Mouse (Mus musculus) cerebellum, adult 18-20 months (tissue): Measurements from ENCODE around the gene Rac3.

Source experiments
- DNase-seq, 2 experiments: peaks; one replicate each; pipeline ENCODE4 v3.0.0; 2021

Rac3 gene

GRCm38 (mm10) chr11:120707225-120707624, 14.0 kb upstream of the Rac3 start:
- DNase-seq = no peak

GRCm38 (mm10) chr11:120707969-120708368, 13.3 kb upstream of the Rac3 start:
- DNase-seq = no peak

GRCm38 (mm10) chr11:120709551-120709950, 11.7 kb upstream of the Rac3 start:
- no peak for DNase-seq

- no peak for DNase-seq
These were observed 10.6 kb upstream of the Rac3 start for GRCm38 (mm10) chr11:120710672-120711071.

- DNase-seq = no peak
These were observed 9.2 kb upstream of the Rac3 start for GRCm38 (mm10) chr11:120711980-120712604.

- DNase-seq = peak; percentile 49 to 58
These were observed 8.3 kb upstream of the Rac3 start for GRCm38 (mm10) chr11:120712771-120713568.

- DNase-seq = peak; percentile 95 to 100
These were observed 7.4 kb upstream of the Rac3 start, which contains the start of the genes Cenpx and Lrrc45 for GRCm38 (mm10) chr11:120713580-120714518. Gene Cenpx, minus strand, starts transcription at chr11:120713738. Gene Lrrc45, plus strand, starts transcription at chr11:120713925.

GRCm38 (mm10) chr11:120714546-120714945, 6.7 kb upstream of the Rac3 start:
- no peak for DNase-seq

GRCm38 (mm10) chr11:120715131-120715530, 6.1 kb upstream of the Rac3 start:
- DNase-seq = no peak

GRCm38 (mm10) chr11:120719242-120719641, 2.0 kb upstream of the Rac3 start:
- DNase-seq = no peak

GRCm38 (mm10) chr11:120719841-120720376, 1.4 kb upstream of the Rac3 start:
- DNase-seq = no peak

GRCm38 (mm10) chr11:120720450-120720849, 820 bp upstream of the Rac3 start:
- peak; percentile 94 to 95 for DNase-seq

GRCm38 (mm10) chr11:120722067-120722630, 879 bp downstream of the Rac3 start:
- DNase-seq = peak in 1 of 2 experiments; percentile 20

- DNase-seq = peak in 1 of 2 experiments; percentile 9
These were observed 1.6 kb downstream of the Rac3 start for GRCm38 (mm10) chr11:120722761-120723382.

- DNase-seq = peak in 1 of 2 experiments; percentile 1
These were observed 2.2 kb downstream of the Rac3 start for GRCm38 (mm10) chr11:120723509-120723908.

GRCm38 (mm10) chr11:120726243-120727168, 5.2 kb downstream of the Rac3 start:
- no peak for DNase-seq

- DNase-seq = peak; percentile 79 to 91
These were observed 5.9 kb downstream of the Rac3 start, which contains the start of gene Dcxr for GRCm38 (mm10) chr11:120727169-120727527. Gene Dcxr, minus strand, starts transcription at chr11:120727281.

GRCm38 (mm10) chr11:120727564-120727963, 6.3 kb downstream of the Rac3 start:
- no peak for DNase-seq

- DNase-seq = no peak
These were observed 7.4 kb downstream of the Rac3 start for GRCm38 (mm10) chr11:120728530-120729240.
